Comparison of ENCODE assay signal across 10 mouse cellular contexts in genomic region chr10:115312194-115312593, GRCm38 (mm10). TPM values are rescaled to one million over a fixed set of nuclear protein-coding genes. Genes with fewer than 3 reads are reported as not detected.
DNase-seq lines count a peak whose midpoint lies in the region; ATAC-seq and TF ChIP-seq lines count a peak whose summit lies in the region.
"Had no signal": no experiment of that assay in that cellular context is flagged by ENCODE, and none has a peak within 500 bp of the region (broad histone marks: within the 10 kb centered on the region; RNA-seq: fewer than 3 reads in every experiment).

No protein-coding gene starts in this region.

- no peak for TF ChIP-seq POLR2A in heart, adult 2 months (IDR thresholded peaks at IDR 0.05; ENCODE audit: insufficient read depth, low read depth, low read length)

- no peaks in the 10 kb centered on the region for H3K9me3 ChIP-seq in kidney, embryonic 16.5 days (ENCODE audit: low read length)
- H3K9me3 ChIP-seq: stomach, embryonic 15.5 days had no signal

- H3K79me2 ChIP-seq in heart, adult 2 months (replicated peaks; ENCODE audit: control insufficient read depth, insufficient read depth, low read length), result peaks cover 6% of the 10 kb centered on the region

- H3K36me3 ChIP-seq in heart, adult 2 months (ENCODE audit: control insufficient read depth, insufficient read depth, low read length), result peaks cover 26% of the 10 kb centered on the region
- H3K36me3 ChIP-seq in kidney, embryonic 16.5 days (ENCODE audit: insufficient read depth, low read length), result no peaks in the 10 kb centered on the region
- H3K36me3 ChIP-seq: stomach, embryonic 15.5 days had no signal

- H3K27me3 ChIP-seq in heart, adult 2 months (ENCODE audit: control insufficient read depth, insufficient read depth, low read length), result no peaks in the 10 kb centered on the region
- no peaks in the 10 kb centered on the region for H3K27me3 ChIP-seq in kidney, embryonic 16.5 days (ENCODE audit: insufficient read depth, low read length)
- H3K27me3 ChIP-seq: stomach, embryonic 15.5 days had no signal

- TF ChIP-seq CTCF in heart, adult 2 months (IDR thresholded peaks at IDR 0.05), result no peak

- WGBS in heart, adult 2 months, result 64% methylated on average over 5 of the region's 5 CpGs
- WGBS in kidney, embryonic 16.5 days, result 68% methylated on average over 5 of the region's 5 CpGs

- no peak for ATAC-seq in kidney, embryonic 16.5 days (ENCODE audit: low FRiP score, low TSS enrichment)

- H3K4me3 ChIP-seq in heart, adult 2 months, result no peak overlapping the region; the same call in 1 of the 2 replicates
- H3K4me3 ChIP-seq in kidney, embryonic 16.5 days (ENCODE audit: low read length), result peak overlapping the region; percentile 99
- H3K4me3 ChIP-seq: layer of hippocampus, adult 2 months; stomach, embryonic 15.5 days had no signal

- peak overlapping the region; percentile 55 for H3K27ac ChIP-seq in heart, adult 2 months
- H3K27ac ChIP-seq in kidney, embryonic 16.5 days (ENCODE audit: low read length), result peak overlapping the region; percentile 90; the same call in 1 of the 2 replicates
- H3K27ac ChIP-seq: layer of hippocampus, adult 2 months; stomach, embryonic 15.5 days had no signal

- intact Hi-C loops in heart, adult 2 months (cut with DNase I), result no loop called here
- intact Hi-C loops in heart, postnatal 10 days (cut with DNase I), result loop anchor here (5.0 kb wide), 1 partner anchor 60 kb away; the partner anchor contains the start of gene Tbc1d15

- peak overlapping the region; percentile 73 for H3K4me2 ChIP-seq in kidney, embryonic 16.5 days (replicated peaks; ENCODE audit: low read depth, low read length)
- H3K4me2 ChIP-seq: stomach, embryonic 15.5 days had no signal

- peak in 1 of 2 experiments; percentile 15 for DNase-seq in heart, adult 2 months
- no peak for DNase-seq in heart, postnatal 10 days
- DNase-seq in kidney, postnatal 10 days, result no peak
- DNase-seq in thymus, postnatal 25 days, result peak; percentile 18
- no peak for DNase-seq in thymus, postnatal 10 days (ENCODE audit: low spot score in 2 of 2)
- DNase-seq in right cerebral cortex, adult 2 months (ENCODE audit: low spot score in 2 of 2), result no peak
- DNase-seq in layer of hippocampus, adult 9-11 months, result no peak

- TF ChIP-seq EP300 in heart, adult 2 months (IDR thresholded peaks at IDR 0.05; ENCODE audit: insufficient read depth, low read depth, low read length), result no peak

- peaks cover 22% of the 10 kb centered on the region for H3K4me1 ChIP-seq in heart, adult 2 months (ENCODE audit: control insufficient read depth, insufficient read depth, low read length)
- H3K4me1 ChIP-seq in kidney, embryonic 16.5 days (ENCODE audit: insufficient read depth, low read length), result peaks cover 51% of the 10 kb centered on the region

- H3K9ac ChIP-seq in heart, adult 2 months (ENCODE audit: low read depth, low read length), result no peak overlapping the region
- H3K9ac ChIP-seq in kidney, embryonic 16.5 days (replicated peaks; ENCODE audit: low read length), result peak overlapping the region; percentile 59; the same call in 1 of the 2 replicates
- H3K9ac ChIP-seq: stomach, embryonic 15.5 days had no signal

RNA-seq across cellular contexts. Expression of gene Rab21, which starts 3.2 kb away (rescaled TPM):
- total RNA-seq in heart, adult 2 months (2021), result 10 to 100 TPM; 75.0 to 80.1 TPM
- polyA plus RNA-seq in heart, adult 2 months (2012; rRNA removed), result 29.9 and 50.4 TPM in 2 replicates
- 10 to 100 TPM; 67.8 to 68.6 TPM for total RNA-seq in heart, postnatal 10 days (2021)
- polyA plus RNA-seq in kidney, embryonic 16.5 days (2015; fragmentation: Nextera tagmentation; extraction: Ambion mirVana), result 4.7 and 4.9 TPM in 2 replicates

RNA-seq across cellular contexts. Expression of gene Tmem19, which starts 50.1 kb away (rescaled TPM):
- 10 to 100 TPM; 12.1 to 15.1 TPM for total RNA-seq in heart, adult 2 months (2021)
- 8.6 and 11.5 TPM in 2 replicates for polyA plus RNA-seq in heart, adult 2 months (2012; rRNA removed)
- 10 to 100 TPM; 16.0 to 20.7 TPM for total RNA-seq in heart, postnatal 10 days (2021)
- 43.3 and 44.3 TPM in 2 replicates for polyA plus RNA-seq in kidney, embryonic 16.5 days (2015; fragmentation: Nextera tagmentation; extraction: Ambion mirVana)
